Mouse (Mus musculus) lung, postnatal 0 days (tissue): ENCODE measurements around the gene Lgr6.

Experiments
- CTCF ChIP-seq: IDR thresholded peaks from 2 replicates; pipeline ENCODE4 v1.5.1; 2016; ENCODE audit warnings: antibody characterized with exemption, mild to moderate bottlenecking
- EP300 ChIP-seq: IDR thresholded peaks from 2 replicates; pipeline ENCODE4 v1.6.1; 2016; ENCODE audit warnings: antibody characterized with exemption, mild to moderate bottlenecking, control low read depth

DNA sequence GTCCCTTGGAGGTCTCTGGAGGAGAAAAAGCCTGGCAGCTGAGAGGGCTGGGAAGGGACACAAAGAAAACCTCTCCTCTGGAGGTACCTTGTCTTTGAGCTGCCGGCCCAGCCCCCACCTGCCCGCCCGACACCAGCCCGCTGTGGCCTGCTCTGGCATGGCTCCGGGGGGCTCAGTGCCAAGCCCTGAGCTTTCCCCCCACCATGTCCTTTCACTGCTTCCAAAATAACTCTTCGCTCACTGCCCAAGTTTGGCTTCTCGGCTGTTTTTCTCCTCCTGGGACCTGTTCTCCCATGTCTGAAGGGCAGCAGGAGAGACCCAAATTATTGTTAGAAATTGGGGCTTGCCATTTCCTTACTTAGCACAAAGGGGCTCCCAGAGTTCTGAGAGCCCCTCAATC is 6.6 kb downstream of the Lgr6 start:
- TF ChIP-seq CTCF (no peak), EP300 (no peak)
